In the genomic region with DNA sequence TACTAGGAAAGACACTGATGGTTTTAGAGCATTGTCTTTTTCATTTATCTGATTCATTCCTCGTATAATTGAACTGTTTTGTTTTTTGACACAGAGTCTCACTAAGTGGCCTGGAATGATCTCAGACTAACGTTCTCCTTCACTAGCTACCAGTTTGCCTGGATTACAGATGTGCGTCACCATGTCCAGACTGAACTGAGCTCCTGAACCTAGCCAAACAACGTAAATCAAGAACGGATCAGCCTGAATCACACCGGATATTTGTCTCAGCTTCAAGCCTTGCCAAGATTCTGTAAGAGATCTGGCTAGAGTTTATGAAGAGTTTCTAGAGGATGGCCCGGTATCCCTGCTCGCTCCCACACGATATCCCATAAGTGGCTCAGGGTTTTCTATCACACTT, we compare ENCODE assay signal across 33 mouse cellular contexts. TPM values are rescaled to one million over a fixed set of nuclear protein-coding genes. Genes with fewer than 3 reads are reported as not detected.
DNase-seq lines count a peak whose midpoint lies in the region; ATAC-seq and TF ChIP-seq lines count a peak whose summit lies in the region.
"Had no signal": no experiment of that assay in that cellular context is flagged by ENCODE, and none has a peak within 500 bp of the region (broad histone marks: within the 10 kb centered on the region; RNA-seq: fewer than 3 reads in every experiment).

No protein-coding gene starts in this region.

- no peaks in the 10 kb centered on the region for H3K79me2 ChIP-seq in myocyte (ENCODE audit: control insufficient read depth, insufficient read depth)

- H3K27ac ChIP-seq in kidney, embryonic 15.5 days = no peak overlapping the region
- H3K27ac ChIP-seq: embryonic facial prominence, embryonic 12.5 days; forebrain, embryonic 12.5 days; hindbrain, embryonic 13.5 days; layer of hippocampus, adult 2 months; left cerebral cortex, adult 2 months; limb, embryonic 13.5 days; lung, embryonic 15.5 days; midbrain, embryonic 12.5 days; neural tube, embryonic 13.5 days had no signal

- no peaks in the 10 kb centered on the region for H3K36me3 ChIP-seq in kidney, embryonic 15.5 days
- H3K36me3 ChIP-seq in myocyte (ENCODE audit: control insufficient read depth, insufficient read depth) = no peaks in the 10 kb centered on the region
- H3K36me3 ChIP-seq: embryonic facial prominence, embryonic 12.5 days; forebrain, embryonic 12.5 days; heart, embryonic 10.5 days; hindbrain, embryonic 13.5 days; limb, embryonic 13.5 days; lung, embryonic 15.5 days; midbrain, embryonic 12.5 days; neural tube, embryonic 13.5 days had no signal

- H3K27me3 ChIP-seq in kidney, embryonic 15.5 days = no peaks in the 10 kb centered on the region
- no peaks in the 10 kb centered on the region for H3K27me3 ChIP-seq in myocyte (ENCODE audit: control insufficient read depth, insufficient read depth, insufficient read length)
- H3K27me3 ChIP-seq: embryonic facial prominence, embryonic 12.5 days; forebrain, embryonic 12.5 days; hindbrain, embryonic 13.5 days; limb, embryonic 13.5 days; lung, embryonic 15.5 days; megakaryocyte, embryonic 14.5 days; midbrain, embryonic 12.5 days; neural tube, embryonic 13.5 days had no signal

- H3K4me2 ChIP-seq in kidney, embryonic 15.5 days = no peak overlapping the region
- peak overlapping the region; percentile 83 for H3K4me2 ChIP-seq in myocyte (ENCODE audit: low read depth)
- H3K4me2 ChIP-seq: embryonic facial prominence, embryonic 12.5 days; forebrain, embryonic 12.5 days; hindbrain, embryonic 13.5 days; limb, embryonic 13.5 days; liver, embryonic 11.5 days; lung, embryonic 15.5 days; midbrain, embryonic 12.5 days; neural tube, embryonic 13.5 days had no signal

- no peak for ATAC-seq in kidney, embryonic 15.5 days (replicated peaks; ENCODE audit: low FRiP score)
- ATAC-seq: forebrain, postnatal 0 days had no signal

- WGBS in kidney, embryonic 15.5 days = 48% methylated on average over 9 of the region's 9 CpGs

- no peak overlapping the region for H3K4me3 ChIP-seq in kidney, embryonic 15.5 days (replicated peaks)
- H3K4me3 ChIP-seq in myocyte = no peak overlapping the region
- H3K4me3 ChIP-seq: embryonic facial prominence, embryonic 12.5 days; forebrain, embryonic 12.5 days; heart, embryonic 10.5 days; hindbrain, embryonic 13.5 days; layer of hippocampus, adult 2 months; left cerebral cortex, adult 2 months; limb, embryonic 13.5 days; lung, embryonic 15.5 days; megakaryocyte, embryonic 14.5 days; midbrain, embryonic 12.5 days; neural tube, embryonic 13.5 days had no signal

- TF ChIP-seq POLR2A in myocyte (IDR thresholded peaks at IDR 0.05; ENCODE audit: insufficient read length, low read depth) = no peak

- peak; percentile 41 to 65 for DNase-seq in adrenal gland, adult (ENCODE audit: inconsistent age in 2 of 2, low spot score in 1 of 2)
- DNase-seq in adrenal gland, postnatal 4 days (ENCODE audit: low spot score in 2 of 2) = no peak
- peak; percentile 7 for DNase-seq in kidney, adult 9 months
- DNase-seq in adrenal gland, postnatal 36 days = peak; percentile 33 to 45
- DNase-seq in cerebellum, postnatal 4 days (ENCODE audit: low spot score in 2 of 2) = no peak
- no peak for DNase-seq in layer of hippocampus, adult 18-20 months (ENCODE audit: low spot score in 2 of 2)
- DNase-seq: cerebellum, adult 11 months; cerebellum, adult 9-10 months; cerebellum, postnatal 36 days; embryo, embryonic 11 days; forebrain, postnatal 0 days; gastrocnemius, postnatal 10 days; heart, adult 11 months; heart, postnatal 36 days; kidney, adult 11 months; kidney, postnatal 25 days; lung, postnatal 36 days; thymus, adult 18-20 months; thymus, postnatal 25 days had no signal

- H3K9ac ChIP-seq in kidney, embryonic 15.5 days = no peak overlapping the region
- H3K9ac ChIP-seq: embryonic facial prominence, embryonic 12.5 days; forebrain, embryonic 12.5 days; forebrain, postnatal 0 days; hindbrain, embryonic 13.5 days; limb, embryonic 13.5 days; lung, embryonic 15.5 days; midbrain, embryonic 12.5 days; neural tube, embryonic 13.5 days had no signal

- no peak overlapping the region for H3ac ChIP-seq in myocyte (ENCODE audit: control insufficient read depth, insufficient read length)

- H3K4me1 ChIP-seq in kidney, embryonic 15.5 days = no peaks in the 10 kb centered on the region
- H3K4me1 ChIP-seq: embryonic facial prominence, embryonic 12.5 days; forebrain, embryonic 12.5 days; hindbrain, embryonic 13.5 days; limb, embryonic 13.5 days; lung, embryonic 15.5 days; megakaryocyte, embryonic 14.5 days; midbrain, embryonic 12.5 days; neural tube, embryonic 13.5 days had no signal

- H3K9me3 ChIP-seq in kidney, embryonic 15.5 days (replicated peaks) = no peaks in the 10 kb centered on the region
- H3K9me3 ChIP-seq: embryonic facial prominence, embryonic 12.5 days; forebrain, embryonic 12.5 days; heart, embryonic 10.5 days; hindbrain, embryonic 13.5 days; limb, embryonic 13.5 days; lung, embryonic 15.5 days; megakaryocyte, embryonic 14.5 days; midbrain, embryonic 12.5 days; neural tube, embryonic 13.5 days had no signal

TF ChIP-seq in myocyte, 11 proteins besides CTCF, POLR2A, EP300 and RAD21:
- no peak for TF ChIP-seq MAX (IDR thresholded peaks at IDR 0.05; ENCODE audit: low read depth)
- no peak for TF ChIP-seq POLR2AphosphoS2 (IDR thresholded peaks at IDR 0.05; ENCODE audit: insufficient read length, low read depth)
- TF ChIP-seq TCF12 (IDR thresholded peaks at IDR 0.05; ENCODE audit: insufficient read depth, poor library complexity, severe bottlenecking) = no peak
- no peak for TF ChIP-seq MYOD1 (IDR thresholded peaks at IDR 0.05; ENCODE audit: control insufficient read depth in 1 of 3, insufficient read length in 2 of 3, low read depth in 2 of 3)
- TF ChIP-seq TCF3 (IDR thresholded peaks at IDR 0.05; ENCODE audit: insufficient read length, low read depth) = no peak
- TF ChIP-seq CEBPB (IDR thresholded peaks at IDR 0.05; ENCODE audit: insufficient read depth, poor library complexity, severe bottlenecking) = 0 out of 2 replicates have a peak, but pooled peaks have one; percentile 3
- no peak for TF ChIP-seq USF1 (IDR thresholded peaks at IDR 0.05; ENCODE audit: low read depth)

RNA-seq across cellular contexts. Expression of a gene that starts 33.0 kb away (rescaled TPM):
- 1 to 10 TPM; 6.6 to 7.6 TPM for total RNA-seq in adrenal gland, postnatal 4 days (2021)
- polyA plus RNA-seq in kidney, embryonic 15.5 days (2015; fragmentation: Nextera tagmentation; extraction: Ambion mirVana) = 4.2 and 4.6 TPM in 2 replicates
- total RNA-seq in adrenal gland, postnatal 36 days (2021) = 10 to 100 TPM; 39.1 to 74.4 TPM
- polyA plus RNA-seq in myocyte (2012; fragmentation: generic; extraction: Trizol) = 1.5 TPM
- 10 to 100 TPM; 71.6 to 74.3 TPM for total RNA-seq in layer of hippocampus, adult 18-20 months (2021)

Comparison
In these comparisons a context has a peak if more than half of its experiments do, and no peak if none do; other contexts are left out.
1. DNase-seq: peak in adrenal gland, adult (2 of 2), kidney, adult 9 months (single experiment) and adrenal gland, postnatal 36 days (2 of 2); none in adrenal gland, postnatal 4 days (0 of 2), cerebellum, postnatal 4 days (0 of 2) and layer of hippocampus, adult 18-20 months (0 of 2).
2. RNA of a gene that starts 33.0 kb away (total RNA-seq): 39.1 to 74.4 TPM in adrenal gland, postnatal 36 days and 71.6 to 74.3 TPM in layer of hippocampus, adult 18-20 months; 6.6 to 7.6 TPM in adrenal gland, postnatal 4 days; every median in the first group is over 4 times any median in the second.